Mouse (Mus musculus): ENCODE results near the gene Rps9.
"Not testable (repeated sequence)": the region's sequence is repeated elsewhere in the genome, so short reads cannot be mapped to it uniquely, and the experiment has no call there.

Rps9 gene

GRCm38 (mm10) chr7:3694949-3695305, 8.9 kb upstream of the Rps9 start:
- DNase-seq (ENCODE audit: low spot score in 2 of 2): not testable (repeated sequence)

- no peak for DNase-seq (ENCODE audit: low spot score in 2 of 2)
Observed at GRCm38 (mm10) chr7:3698471-3698870, 5.3 kb upstream of the Rps9 start.

- DNase-seq (ENCODE audit: low spot score in 2 of 2): no peak
Observed at GRCm38 (mm10) chr7:3703148-3703878, 480 bp upstream of the Rps9 start.

GRCm38 (mm10) chr7:3704475-3704874, 682 bp downstream of the Rps9 start:
- DNase-seq (ENCODE audit: low spot score in 2 of 2): no peak

GRCm38 (mm10) chr7:3705461-3705860, 1.7 kb downstream of the Rps9 start:
- DNase-seq (ENCODE audit: low spot score in 2 of 2): not testable (repeated sequence)

GRCm38 (mm10) chr7:3705911-3706310, 2.1 kb downstream of the Rps9 start:
- DNase-seq (ENCODE audit: low spot score in 2 of 2): no peak

- no peak for DNase-seq (ENCODE audit: low spot score in 2 of 2)
Observed at GRCm38 (mm10) chr7:3706343-3706934, 2.6 kb downstream of the Rps9 start.

GRCm38 (mm10) chr7:3707027-3707426, 3.2 kb downstream of the Rps9 start:
- no peak for DNase-seq (ENCODE audit: low spot score in 2 of 2)

GRCm38 (mm10) chr7:3707568-3708413, 4.0 kb downstream of the Rps9 start:
- no peak for DNase-seq (ENCODE audit: low spot score in 2 of 2)

- not testable (repeated sequence) for DNase-seq (ENCODE audit: low spot score in 2 of 2)
Observed at GRCm38 (mm10) chr7:3708447-3708980, 4.7 kb downstream of the Rps9 start.

GRCm38 (mm10) chr7:3709000-3709399, 5.2 kb downstream of the Rps9 start:
- no peak for DNase-seq (ENCODE audit: low spot score in 2 of 2)

- no peak for DNase-seq (ENCODE audit: low spot score in 2 of 2)
Observed at GRCm38 (mm10) chr7:3712264-3712942, 8.6 kb downstream of the Rps9 start.

- DNase-seq (ENCODE audit: low spot score in 2 of 2): no peak
Observed at GRCm38 (mm10) chr7:3715249-3715648, 11.5 kb downstream of the Rps9 start.

- DNase-seq (ENCODE audit: low spot score in 2 of 2): not testable (repeated sequence)
Observed at GRCm38 (mm10) chr7:3720268-3720667, 16.5 kb downstream of the Rps9 start, which contains the start of gene Pirb. TSS of gene Pirb (minus strand) at chr7:3720391.

- not testable (repeated sequence) for DNase-seq (ENCODE audit: low spot score in 2 of 2)
Observed at GRCm38 (mm10) chr7:3725459-3725858, 21.7 kb downstream of the Rps9 start.

GRCm38 (mm10) chr7:3732675-3733074, 28.9 kb downstream of the Rps9 start:
- not testable (repeated sequence) for DNase-seq (ENCODE audit: low spot score in 2 of 2)
